Mouse (Mus musculus): ENCODE measurements around the gene Terb2.

DNA sequence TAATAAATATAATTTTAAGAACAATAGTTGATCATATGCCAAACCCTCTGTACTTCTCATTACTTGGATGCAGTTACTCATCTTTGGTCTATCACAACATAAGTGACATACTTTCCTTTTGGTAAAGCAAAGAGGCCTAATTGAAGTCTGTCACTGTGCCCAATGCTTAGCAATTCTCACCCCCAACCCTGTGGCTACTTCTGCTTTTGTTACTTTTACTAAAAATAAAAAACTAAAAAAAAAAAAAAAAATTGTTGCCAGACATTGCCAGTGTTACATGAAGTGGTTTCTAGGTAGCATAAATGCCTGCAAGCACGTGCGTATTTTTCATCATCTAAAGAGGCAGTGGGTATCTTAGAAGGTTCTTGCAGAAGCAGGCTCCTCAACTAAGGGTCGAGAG is 33.2 kb upstream of the Terb2 start:
- no peak for TF ChIP-seq CTCF (IDR thresholded peaks at IDR 0.05)
- no peak for TF ChIP-seq POLR2A (IDR thresholded peaks at IDR 0.05; ENCODE audit: insufficient read depth, low read depth, low read length)
- TF ChIP-seq EP300 (IDR thresholded peaks at IDR 0.05; ENCODE audit: insufficient read depth, low read depth, low read length): no peak

Measured in heart, adult 2 months (tissue).